Mouse (Mus musculus) olfactory bulb, adult 2 months (tissue): Measurements from ENCODE around the gene Mindy1.

Source experiments
- CTCF ChIP-seq: fragments of 200-500 bp; IDR thresholded peaks from 2 replicates; pipeline ENCODE4 v1.5.1; 2012; ENCODE audit warnings: low read depth, mild to moderate bottlenecking, low read length, moderate library complexity; ENCODE audit not compliant: insufficient read depth
- POLR2A ChIP-seq: fragments of 200-500 bp; IDR thresholded peaks from 2 replicates; pipeline ENCODE4 v1.6.1; 2012; ENCODE audit warnings: mild to moderate bottlenecking, low read depth, low read length, moderate library complexity; ENCODE audit not compliant: insufficient read depth

DNA sequence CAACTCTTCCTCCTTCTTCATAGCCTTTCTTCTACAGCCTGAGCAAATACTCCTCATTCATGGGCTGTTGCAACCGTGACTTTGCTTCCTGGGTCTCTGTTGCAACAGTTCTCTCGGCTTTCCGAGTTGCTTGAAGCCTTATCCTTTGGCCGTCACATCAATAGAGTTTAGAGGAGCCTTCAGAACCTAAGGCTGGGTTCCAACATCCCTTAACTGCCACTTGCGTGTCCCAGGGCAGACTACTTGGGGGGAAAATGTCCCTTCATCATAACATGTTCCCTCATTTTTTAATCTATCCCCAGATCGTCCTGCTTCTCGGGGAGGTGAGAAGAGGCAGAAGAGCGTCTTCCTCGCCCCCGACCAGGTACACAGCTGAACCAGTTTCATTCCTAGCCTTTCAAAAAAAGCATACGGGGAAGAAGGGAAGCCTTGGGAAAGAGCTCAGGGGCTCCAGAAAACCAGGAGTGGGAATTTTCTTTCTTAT lies 1.3 kb downstream of the Mindy1 start:
- TF ChIP-seq CTCF, result no peak
- no peak for TF ChIP-seq POLR2A
